Mouse (Mus musculus): ENCODE measurements around the gene Nfu1.
A peak's percentile ranks its signal among the peaks of the same experiment; 100 is the strongest.

Gene Nfu1

DNA sequence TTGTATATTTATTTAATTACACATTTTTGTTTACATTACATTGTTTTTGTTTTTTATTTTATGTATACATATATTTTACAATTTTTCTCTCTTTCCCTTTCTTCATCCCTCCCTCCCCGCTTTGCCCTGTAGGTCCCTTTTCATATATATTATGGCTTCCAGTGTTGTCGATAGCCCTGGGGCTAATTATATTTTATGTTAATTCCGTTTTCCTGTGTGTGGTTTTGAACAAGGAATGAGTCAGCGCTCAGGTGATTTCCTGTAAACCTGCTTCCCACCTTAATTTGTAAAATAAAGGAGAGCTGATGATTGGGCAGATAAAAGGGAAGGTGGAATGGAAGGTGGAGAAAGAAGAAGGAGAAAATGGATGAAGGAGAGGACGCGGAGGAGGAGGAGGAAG lies at the start of gene Nfu1:
TSS of gene Nfu1 (plus strand) at position 350 of the 400 bp plus-strand sequence.
- DNase-seq (ENCODE audit: low spot score): no peak

DNA sequence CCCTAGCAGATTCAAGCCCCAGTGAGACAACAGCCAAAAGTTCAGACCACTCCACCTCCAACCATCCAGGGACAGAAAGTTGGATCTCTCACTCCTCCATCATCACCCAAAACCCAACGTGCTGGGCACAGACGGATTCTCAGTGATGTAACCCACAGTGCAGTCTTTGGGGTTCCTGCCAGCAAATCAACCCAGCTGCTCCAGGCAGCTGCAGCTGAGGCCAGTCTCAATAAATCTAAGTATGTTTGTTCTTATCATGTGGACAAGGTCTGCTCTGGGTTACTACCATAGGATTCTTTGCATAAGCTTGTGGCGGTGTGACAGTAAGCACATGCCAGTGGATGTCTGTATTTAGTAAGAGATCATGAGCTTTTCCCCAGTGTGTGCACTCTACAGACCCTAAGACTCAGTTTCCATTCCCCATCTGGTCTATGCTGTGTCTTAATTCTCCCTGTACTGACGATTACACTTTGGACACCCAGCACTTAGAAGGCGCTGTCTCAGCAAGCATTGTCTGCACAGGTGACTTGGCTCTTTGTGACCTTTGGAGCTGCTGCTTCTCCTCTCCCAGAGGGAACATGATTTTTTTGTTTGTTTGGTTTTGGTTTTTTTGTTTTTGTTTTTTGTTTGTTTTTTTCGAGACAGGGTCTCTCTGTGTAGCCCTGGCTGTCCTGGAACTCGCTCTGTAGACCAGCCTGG lies 44.9 kb upstream of the Nfu1 start:
- no peak for DNase-seq (ENCODE audit: low spot score)

DNA sequence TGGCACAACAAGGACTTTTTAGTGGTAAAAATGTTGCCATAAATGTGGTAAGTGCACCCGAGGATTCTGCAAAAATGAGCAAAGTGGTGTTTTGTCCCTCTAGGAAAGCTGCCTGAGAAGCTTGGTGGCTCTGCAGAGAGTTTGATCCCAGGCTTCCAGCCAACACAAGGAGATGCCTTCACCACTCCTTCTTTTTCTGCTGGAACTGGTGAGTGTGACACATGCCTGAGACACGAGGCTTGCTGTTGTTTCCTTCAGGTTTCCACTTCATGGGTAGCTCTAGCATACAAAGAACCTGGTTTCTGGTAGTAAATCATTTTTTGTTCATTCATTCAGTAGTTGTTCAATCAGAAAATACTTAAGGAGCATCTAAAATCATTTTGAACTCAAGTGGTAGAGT lies 41.9 kb upstream of the Nfu1 start:
- DNase-seq (ENCODE audit: low spot score): no peak

DNA sequence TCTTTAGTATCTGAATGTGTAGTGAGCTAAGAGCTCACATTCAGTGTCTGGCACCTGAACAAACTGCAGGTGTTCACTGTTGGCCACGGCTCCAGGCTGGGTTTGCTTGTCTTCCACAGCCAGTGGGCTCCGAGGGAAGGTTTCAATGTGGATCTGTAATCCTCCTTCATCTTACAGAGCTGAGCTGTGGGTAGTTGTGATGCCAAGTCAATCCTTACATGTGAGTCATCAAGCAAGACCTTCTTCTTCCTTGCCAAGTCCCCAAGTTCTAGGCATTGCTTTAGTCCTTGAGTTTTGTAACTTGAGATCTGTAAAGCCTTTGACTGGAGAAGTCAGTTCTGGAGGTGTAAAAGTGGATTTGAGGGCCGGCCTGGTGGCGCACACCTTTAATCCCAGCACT lies 35.1 kb upstream of the Nfu1 start:
- DNase-seq (ENCODE audit: low spot score): no peak

DNA sequence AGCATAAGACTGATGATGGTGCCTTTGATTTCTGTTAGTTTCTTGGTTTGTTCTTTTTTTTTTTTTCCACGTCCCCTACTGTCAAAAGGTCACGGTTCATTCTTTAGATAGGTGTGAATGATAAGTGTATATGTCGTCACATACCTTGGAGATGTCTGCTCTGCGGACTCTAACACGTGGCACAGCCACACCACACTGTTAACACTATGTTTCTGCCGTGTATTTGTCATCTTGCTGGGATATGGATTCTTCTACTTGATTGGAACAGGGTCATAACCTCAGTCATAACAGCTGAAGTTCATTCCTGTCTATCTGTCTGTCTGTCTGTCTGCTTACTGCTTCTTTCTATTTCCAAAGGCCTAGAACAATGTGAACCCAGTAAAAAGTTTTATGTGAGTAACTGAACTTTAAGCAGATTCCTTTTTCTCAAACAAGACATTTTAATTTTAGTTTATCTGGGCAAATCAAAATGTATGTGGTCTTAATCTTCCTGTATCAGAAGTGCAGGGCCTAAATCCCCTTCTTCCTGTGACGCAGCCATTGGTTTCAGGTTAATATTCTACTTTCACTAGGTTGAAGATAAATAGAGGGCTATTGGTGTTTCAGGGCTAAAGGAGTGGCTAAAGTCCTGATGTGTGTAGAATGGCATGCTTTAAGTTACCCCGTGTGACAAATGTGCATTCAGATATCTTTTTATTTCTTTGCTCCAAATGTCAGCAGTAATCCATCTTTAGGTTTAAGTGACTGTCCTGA lies 30.7 kb upstream of the Nfu1 start:
- no peak for DNase-seq (ENCODE audit: low spot score)

DNA sequence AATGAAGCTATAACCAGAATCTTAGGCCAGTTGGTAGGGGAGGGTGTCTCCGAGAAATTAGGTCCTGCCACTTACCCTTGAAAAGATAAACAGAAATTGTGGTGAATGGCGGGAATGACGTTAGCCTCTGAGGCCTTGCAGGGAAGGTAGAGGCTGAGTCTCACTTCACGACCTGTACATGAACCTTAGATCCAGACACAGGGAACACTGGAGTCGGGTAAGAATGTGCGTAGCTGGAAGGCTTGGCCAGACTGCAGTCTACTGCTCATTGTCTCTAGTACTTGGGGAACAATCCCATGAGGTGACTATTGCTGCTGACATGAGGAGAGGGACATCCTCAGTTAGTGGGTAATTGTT lies 30.1 kb upstream of the Nfu1 start:
- DNase-seq (ENCODE audit: low spot score): no peak

DNA sequence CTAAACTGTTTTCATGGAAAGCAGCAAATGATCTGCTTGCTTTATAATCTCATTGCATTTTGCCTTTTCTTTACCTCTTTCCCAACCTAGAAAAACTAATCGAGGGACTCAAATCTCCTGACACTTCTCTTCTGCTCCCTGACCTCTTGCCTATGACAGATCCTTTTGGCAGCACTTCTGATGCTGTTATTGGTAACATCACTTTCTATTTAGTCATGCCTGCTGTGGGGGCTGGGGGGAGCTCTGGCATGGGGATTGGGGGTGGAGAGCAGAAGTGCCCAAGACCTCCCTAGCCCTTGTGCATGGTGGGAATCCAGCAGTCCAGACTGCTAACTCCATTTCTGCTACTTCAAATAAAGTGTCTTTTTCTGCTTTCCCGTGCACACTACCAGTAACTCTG lies 27.8 kb upstream of the Nfu1 start:
- no peak for DNase-seq (ENCODE audit: low spot score)

DNA sequence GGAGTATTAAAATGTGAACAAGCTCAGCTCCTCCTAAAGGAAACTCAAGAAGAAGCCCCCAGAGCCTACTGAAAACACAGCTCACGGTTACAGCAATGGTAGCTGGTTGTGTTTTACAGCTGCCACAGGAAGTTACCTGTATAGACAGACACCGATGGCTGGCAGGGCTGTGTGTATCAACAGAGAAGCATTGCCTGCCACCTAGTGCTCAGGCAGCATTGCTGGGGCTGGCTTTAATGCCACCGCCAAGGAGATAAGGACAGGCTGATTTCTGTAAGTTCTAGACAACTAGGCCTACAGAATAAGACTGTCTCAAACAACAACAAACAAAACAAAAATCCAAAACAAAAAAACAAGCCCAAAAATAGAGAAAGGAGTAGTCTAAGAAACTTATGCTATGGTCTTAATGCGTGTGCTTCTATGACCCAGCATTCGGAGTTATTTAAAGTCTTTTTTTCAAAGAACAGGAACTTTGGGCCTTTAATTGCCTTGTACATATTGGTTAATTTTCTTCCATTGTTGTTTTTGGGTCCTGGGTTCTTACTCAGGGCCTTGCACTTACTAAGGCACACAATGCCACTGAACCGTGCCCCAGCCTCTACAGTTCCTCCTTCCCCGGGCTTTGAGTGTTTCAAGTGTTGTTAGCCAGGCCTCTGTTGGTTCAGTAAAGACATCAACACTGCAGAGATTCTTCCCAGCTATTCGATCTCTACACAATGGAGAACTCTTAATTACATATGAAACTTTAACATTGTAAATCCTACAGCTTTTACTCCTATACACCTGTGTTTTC lies 23.5 kb upstream of the Nfu1 start:
- no peak for DNase-seq (ENCODE audit: low spot score)

DNA sequence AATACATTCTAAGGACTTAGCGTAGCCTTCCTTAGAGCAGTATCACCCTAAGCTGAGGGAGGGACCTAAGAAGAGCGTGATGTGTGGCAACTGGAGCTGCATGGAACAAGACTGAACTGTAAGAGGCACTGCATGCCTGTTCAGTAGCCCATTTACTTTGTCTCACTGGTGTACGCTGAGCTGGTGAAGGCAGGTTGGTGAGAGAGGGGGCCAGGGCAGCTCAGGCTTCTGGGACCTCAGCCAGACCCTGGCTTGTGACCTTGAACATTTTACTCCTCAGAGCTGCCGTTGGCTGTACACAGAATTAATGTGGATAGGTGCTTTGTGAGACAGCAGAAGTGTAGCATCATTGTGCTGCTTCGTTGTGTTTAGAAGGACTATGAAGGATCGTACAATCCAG lies 19.5 kb upstream of the Nfu1 start:
- no peak for DNase-seq (ENCODE audit: low spot score)

DNA sequence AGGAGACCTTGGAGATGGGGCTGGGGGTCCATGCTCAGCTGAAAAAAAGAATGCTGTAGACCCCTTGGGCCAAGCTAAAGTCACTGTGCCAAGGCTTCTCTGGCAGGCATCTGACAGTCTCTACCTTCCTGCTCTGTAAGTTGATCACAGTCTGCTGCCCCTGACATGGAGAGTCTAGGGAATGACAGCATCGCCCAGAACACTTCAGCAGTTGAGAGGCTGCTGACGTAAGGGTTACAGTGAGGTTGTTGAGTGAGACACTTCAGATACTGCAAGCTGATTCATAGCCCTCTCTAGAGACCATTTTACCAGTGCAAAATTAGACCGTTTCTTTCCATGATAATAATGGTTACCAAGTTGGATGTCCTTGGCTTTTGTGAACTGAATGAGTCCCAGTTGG lies 18.0 kb upstream of the Nfu1 start:
- DNase-seq (ENCODE audit: low spot score): no peak

DNA sequence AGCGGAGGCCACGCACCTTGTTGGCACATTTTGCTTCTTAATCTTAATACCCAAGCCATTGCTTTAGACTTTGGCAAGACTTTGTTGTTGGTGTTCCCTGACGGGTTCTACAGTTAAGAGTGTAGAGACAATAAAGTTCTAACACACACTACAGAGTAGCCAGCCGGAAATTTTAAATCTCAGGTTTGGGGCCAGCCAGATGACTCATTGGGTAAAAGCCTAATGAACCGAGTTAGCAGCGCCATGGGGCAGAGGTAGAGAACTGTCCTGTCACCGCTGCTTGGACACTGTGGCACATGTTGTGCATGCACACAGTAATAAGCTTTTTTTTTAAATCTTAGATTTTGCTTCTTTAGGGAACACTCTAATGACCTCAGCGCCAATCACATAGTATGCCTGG lies 16.7 kb upstream of the Nfu1 start:
- DNase-seq (ENCODE audit: low spot score): no peak

DNA sequence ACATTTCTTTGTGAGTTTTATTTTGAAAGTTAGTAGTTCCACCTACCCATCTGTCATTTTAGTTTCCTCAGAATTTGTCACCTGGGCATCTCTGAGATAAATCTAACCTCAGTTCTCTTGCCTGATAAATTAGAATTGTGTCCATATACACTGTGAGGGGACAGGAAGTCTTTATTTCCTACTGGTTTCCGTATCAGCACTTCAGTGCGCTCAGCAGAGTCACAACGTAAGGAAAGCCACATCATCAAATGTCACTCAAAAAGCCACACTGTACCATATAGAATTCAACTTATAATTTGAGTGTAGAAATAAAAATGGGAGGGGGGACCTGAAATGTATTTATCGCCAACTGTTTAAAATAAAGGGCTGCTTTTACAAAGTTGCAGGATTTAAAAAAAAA lies 14.8 kb upstream of the Nfu1 start:
- no peak for DNase-seq (ENCODE audit: low spot score)

DNA sequence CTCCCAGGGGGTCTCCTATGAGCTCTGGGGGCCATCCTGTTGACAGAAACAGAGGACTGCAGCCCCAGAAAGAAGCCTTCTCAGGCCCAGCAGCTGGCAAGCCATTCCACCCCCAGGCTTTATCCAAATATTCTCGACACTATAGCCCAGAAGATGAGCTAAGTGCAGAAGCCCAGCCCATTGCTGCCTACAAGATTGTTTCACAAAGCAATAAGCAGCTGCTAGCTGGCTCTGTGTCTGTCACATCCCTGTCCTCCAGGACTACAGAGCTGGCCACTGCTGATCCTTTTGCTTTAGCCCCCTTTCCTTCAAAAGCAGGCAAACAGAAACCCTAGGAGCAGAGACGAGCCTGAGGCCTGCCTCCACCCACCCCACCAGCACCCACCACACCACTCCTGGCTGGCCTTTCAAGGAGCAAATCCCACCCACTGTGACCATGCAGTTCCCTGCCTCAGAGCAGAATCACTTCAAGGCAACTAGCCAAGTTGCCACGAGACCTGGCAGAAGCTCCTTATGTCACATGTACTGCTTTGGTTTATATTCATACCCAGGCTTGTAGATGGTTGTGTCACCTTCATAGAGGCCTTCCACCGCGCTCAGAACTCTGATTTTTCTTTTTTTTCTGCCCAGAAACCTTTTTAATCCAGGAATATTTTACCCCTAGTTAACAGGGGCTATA lies 12.3 kb upstream of the Nfu1 start:
- no peak for DNase-seq (ENCODE audit: low spot score)

DNA sequence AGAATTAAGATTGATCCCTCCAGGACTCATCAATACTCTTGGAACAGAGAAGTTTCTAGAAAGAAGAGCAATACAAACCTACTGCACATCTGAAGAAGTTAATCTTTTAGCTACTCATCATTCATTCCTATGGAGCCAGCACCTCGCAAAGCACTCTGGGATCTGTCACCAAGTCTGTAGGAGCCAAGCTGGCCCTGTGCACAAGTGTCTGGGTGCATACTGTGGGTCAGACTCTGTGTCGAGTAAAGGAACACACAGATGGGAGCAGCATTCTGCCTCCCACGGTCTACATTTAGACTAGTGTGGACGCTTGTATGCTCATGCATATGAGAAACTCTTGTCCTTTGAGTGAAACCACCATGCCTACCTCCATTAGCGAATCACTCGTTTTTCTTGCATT lies 11.7 kb upstream of the Nfu1 start:
- DNase-seq (ENCODE audit: low spot score): no peak

DNA sequence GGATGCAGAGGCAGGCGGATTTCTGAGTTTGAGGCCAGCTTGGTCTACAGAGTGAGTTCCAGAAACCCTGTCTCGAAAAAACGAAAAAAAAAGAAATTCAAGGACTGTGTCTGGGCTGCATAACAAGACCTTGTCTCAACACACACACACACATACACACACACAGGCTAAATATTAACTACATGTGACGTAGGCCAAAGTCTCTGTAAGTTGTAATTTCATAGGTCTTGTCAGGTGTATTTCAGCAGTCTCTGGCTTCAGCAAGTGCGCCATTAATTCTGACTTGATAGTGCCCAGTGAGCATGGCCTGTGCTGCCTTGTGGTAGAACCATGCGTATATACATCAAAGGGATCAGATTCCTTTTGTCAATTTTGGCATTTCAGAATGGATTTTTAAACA lies 7.0 kb upstream of the Nfu1 start:
- DNase-seq (ENCODE audit: low spot score): no peak

DNA sequence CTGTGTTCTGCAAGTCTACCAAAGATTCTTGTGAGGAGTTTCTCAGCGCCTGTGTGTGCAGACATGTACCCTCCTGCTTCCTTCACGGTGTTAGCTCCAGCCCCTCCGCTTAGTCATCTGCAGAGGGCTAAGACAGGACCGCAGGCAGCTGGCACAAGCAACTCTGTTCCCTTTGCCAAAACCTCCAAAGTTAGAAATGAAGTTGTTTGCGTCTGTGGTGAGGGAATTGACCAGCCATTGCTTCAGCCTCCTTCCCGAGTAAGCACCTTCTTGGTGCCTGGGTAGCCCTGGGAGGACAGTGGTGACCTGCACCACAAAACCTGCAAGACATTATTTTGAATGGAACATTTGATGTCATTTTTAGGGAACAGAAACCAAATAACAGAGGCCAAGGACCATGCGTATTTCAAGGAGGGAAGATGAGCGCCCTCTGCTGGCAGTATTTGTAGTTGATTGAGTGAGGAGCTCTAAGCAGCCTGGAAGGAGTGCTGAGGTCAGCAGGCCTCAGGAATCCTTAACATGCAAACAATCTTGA lies 6.4 kb upstream of the Nfu1 start:
- DNase-seq (ENCODE audit: low spot score): peak; percentile 89

DNA sequence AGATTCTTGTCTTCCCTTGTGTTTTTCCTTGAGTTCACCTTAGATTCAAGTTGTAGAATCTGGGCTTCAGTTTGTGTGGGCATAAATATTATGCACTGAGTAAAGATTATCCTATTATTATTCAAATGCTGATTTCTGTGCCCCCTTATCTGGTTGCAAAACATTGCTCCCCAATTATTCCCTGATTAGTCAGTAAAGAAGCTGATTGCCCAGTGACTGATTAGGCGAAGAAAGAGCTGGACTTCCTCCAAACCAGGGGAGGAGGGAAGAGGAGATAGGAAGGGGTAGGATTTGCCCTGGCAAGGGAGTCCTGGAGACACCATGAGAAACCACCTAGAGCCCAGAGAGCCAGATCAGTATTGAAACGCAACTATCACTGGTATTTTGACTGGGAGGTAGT lies 4.9 kb upstream of the Nfu1 start:
- DNase-seq (ENCODE audit: low spot score): no peak

DNA sequence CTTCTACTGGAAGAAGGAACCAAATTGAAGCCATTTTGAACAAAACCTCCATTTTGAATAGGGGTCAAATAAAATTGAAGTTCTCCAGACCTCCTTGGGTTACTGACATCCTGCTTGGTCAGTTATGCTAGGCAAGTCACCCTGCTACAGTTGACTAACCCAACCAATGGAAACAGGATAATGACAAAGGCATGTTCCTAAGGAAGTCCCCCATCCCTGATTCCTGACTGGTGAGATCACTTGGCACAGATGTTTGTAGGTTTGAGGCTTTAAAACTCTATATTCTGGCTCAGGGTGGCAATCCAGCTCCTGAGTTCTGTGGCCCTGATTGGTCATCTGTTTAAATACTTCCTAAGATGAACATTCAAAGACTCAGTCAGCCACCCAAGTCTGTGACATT lies 3.5 kb upstream of the Nfu1 start:
- DNase-seq (ENCODE audit: low spot score): no peak

DNA sequence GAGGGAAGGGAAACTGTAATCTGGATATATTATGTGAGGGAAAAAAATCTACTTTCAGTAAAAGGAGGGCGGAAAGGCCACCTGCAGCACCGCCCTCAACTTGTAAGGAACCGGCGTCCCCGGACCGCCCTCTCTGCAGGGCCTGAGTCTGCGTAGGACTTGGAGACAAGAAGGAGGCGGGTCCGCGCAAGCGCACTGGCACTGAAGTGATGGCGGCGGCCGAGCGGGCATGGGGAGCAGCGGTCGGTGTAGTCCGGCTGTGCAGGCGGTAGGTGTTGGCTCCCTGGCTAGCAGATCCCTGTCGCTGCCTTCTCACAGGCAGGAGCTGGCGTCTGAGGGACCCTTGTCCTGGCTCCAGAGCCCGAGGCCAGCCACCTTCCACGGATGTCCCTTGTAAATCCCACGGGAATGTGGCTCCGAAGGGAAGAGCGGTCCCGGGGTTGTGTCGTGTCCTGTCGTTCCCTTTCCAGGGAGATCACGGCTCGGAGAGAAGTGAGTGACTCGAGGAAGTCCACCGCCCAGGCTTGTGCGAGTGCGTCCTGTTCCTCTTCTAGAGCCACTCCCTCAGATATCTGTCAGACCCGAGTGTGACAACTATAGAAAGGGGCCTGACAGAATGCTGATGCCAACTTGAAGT lies 774 bp downstream of the Nfu1 start:
- peak; percentile 96 for DNase-seq (ENCODE audit: low spot score)

DNA sequence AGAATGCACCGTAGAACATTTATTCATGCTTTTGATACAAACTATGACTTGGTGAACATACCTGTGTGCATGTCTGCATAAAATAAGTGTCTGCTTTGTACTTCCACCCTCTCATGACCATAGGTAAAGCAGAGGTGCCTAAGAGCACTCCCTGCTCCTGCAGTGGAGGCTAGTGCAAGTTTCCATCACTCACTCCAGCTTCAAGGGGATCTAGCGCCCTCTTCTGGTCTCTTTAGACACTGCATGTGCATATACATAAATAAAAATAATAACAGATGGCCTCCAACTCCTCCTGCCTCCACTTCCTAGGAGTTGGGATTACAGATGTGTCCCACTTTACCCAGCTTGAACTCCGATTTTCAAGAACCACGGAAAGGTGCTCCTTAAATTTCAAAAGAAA lies 7.9 kb downstream of the Nfu1 start:
- DNase-seq (ENCODE audit: low spot score): no peak

DNA sequence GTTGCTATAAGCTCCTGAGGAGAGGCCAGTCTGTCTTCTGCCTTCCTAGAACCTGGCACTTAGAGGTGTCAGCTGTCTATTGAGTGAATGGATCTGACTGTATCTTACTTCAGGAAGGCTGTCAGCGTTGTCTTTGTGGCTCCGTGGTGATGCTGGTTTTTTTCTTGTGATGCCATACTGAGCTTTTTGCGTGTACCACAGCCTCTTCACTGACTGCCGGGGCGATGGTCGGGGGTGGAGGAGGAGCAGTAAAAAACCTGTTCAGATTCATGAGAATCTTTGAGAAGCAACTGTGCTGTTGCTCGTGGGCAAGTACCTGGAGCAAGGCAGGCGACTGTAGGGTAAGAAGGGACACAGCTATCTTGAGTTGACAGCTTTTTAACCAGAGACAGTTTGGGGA lies 9.8 kb downstream of the Nfu1 start:
- DNase-seq (ENCODE audit: low spot score): no peak

DNA sequence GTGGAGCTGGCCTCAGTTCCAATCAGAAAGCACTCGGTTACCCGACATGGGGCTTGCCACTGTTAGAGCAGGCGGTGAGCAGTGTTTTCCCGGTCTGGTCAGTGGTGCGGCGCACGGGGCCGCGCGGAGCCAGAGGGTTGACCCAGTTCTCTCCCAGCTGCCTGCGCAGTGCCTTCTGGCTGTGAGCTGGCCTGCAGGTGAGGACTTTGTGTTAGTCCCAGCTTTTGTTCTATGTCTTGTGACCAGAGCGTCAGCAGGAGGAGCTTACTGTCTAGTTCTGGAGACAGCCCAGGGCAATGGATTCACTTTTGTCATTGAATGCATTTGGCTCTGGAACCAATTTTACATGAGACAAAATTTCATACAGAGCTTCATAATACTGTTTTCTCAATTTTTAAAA lies 12.8 kb downstream of the Nfu1 start:
- DNase-seq (ENCODE audit: low spot score): no peak

Measured in urinary bladder, postnatal 14 days (tissue).